Mouse (Mus musculus) ovary, postnatal 36 days (tissue): ENCODE measurements around the gene Rasgef1b.
A peak's percentile ranks its signal among the peaks of the same experiment; 100 is the strongest.

ENCODE experiments used
- DNase-seq: peaks from one replicate; pipeline ENCODE4 v3.0.0; 2022; ENCODE audit warnings: low spot score, mixed read lengths

Gene Rasgef1b

DNA sequence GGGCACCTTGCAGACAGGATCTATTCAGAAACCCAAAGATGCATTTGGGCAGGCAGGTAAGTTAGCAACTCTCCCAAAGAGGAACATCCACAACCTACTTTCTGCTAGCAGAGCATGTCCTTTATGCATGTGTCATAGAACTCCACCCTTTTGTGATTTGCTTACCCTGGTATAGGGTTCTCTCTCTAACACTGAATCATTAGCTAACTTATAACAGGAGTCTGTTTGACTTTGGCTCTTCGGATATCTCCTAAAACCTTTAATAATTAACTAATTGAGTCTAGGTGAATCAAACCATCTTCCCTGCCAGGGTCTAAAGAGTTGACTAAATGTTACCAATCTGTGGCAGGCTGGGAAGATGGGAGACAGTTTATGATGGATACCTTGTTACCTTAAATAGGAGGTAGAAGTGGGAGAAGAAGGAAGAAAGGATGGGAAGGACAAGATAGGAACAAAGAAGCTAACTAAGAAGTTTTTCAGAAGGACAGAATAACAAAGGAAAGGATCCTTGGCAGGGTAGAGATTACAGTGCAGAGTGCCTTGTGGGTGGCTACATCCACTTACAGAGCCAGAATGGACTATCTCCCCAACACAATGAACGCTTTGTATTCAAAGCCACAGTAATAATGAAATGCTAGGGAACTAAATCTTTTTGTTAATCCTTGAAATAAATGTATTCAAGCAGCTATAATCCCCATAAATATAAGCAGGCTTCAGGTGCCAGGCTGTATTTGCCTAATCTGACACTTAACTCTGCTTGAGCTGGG, 186.7 kb downstream of the Rasgef1b start:
- no peak for DNase-seq

DNA sequence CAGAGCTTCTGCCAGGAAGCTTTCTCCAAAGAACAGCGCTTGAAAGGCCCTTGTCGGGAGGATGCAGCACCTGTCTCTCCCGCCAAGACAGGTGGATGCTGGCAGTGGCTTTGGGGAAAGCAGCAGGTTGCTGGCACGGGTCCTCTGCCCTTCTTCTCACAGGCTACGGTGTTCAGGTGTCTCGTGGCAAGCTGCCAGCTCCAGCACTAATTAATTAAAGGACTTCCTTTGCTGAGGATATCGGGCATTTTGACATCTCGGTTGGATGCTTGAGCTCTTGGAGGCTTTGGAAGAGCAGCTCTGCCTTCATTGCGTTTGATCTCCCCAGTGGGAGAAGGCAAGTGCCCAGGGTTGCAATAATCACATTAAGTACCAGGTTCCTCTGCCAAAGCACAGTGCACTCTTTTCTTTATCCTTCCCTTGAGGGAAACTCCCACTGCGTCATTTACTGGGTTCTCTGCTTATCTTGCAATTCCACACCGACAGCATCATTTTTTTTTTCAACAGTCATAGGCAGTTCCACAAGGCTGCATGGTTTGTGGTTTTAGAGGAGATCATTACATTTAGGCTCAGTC, 187.5 kb downstream of the Rasgef1b start:
- no peak for DNase-seq

DNA sequence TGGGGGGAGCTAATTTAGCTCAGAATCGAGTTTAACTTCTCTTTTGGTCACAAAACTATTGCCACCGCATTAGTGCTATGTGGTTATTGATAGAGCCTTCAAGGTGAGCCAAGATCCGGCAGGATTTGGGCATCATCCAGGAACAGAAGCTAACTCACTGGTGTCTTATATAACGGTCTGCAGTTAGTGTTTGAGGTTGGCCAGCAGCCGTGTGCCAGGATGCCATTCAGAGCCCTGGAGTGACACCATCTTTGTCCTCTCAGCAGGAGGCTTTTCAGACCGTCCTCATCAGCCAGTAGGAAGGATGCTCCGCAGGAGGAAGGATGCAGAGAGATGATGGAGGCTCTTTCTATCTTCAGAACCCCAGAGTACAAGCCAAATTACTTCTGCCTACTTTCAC, 195.4 kb downstream of the Rasgef1b start:
- no peak for DNase-seq

GRCm38 (mm10) chr5:99526797-99527201, 202.1 kb downstream of the Rasgef1b start:
- no peak for DNase-seq

DNA sequence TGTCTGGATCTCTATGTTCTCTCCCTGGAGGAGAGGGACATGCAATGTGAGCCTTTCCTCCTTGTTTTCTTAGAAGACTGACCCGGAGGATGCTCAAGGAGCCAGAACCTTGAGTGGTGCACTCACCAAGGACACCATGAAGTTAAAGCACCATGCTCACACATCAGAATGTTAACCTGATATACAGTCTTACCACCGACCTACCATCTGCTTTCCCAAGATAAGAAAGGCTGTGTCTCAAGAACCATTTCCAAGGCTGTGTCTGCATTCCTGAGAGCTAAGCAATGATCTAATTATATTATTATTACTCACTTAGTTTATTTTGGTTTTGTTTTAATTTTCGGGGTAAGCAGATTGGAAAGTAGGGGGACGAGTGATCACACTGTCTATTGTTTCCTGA, 203.2 kb downstream of the Rasgef1b start:
- no peak for DNase-seq

DNA sequence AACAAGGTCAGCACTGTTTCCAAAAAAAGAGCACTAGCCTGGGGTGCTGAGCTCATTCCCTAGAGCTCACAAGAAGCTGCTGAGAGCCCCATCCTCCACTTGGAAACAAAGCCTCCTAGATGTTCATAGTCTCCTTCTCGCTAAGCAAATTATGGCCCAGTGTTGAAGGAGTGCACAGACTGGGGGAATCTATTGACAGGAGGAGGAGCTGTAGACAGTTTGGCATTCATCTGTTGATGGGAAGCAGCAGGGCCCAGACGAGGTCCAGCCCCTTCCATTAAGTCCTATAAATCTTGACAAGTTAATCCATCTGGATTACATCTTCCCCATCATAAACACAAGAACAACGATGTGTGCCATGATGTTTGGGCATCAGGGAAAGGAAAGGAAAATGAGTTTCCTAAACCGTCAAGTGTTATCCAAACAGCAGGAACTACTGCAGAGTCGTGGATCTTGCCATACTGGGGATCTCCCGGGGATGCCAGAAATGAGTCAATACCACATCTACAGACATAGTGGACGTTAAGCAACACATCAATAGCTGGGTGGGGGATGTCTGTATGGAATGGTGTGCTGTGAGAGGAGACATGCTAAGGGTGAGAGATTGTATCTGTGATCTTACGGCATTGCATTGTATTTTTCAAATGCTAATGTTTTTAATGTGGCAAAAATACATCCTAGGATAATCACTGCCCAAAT, 206.1 kb downstream of the Rasgef1b start:
- DNase-seq, result no peak

DNA sequence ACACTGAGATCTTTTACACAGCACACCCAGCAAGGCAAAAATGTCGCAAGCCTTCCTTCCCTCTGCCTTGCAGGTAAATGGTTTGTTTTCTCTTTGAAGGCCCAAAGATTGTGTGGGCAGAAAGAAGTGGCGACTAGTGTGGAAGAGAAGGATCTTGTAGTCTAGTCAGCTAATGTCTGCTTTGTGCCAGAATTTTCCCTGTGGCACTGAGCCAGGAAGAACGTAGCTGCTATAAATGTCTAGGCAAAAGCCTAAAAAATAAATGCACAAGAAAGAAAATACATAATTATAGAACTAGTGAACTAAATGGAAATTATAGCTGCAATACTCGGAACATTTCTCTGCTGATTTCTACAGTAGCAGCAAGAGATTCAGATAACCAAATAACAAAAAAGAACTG, 207.5 kb downstream of the Rasgef1b start:
- no peak for DNase-seq

GRCm38 (mm10) chr5:99519556-99519955, 209.3 kb downstream of the Rasgef1b start:
- DNase-seq, result no peak

- no peak for DNase-seq
Measured at GRCm38 (mm10) chr5:99519023-99519422, 209.8 kb downstream of the Rasgef1b start.

GRCm38 (mm10) chr5:99516207-99516606, 212.7 kb downstream of the Rasgef1b start:
- no peak for DNase-seq

GRCm38 (mm10) chr5:99515764-99516163, 213.1 kb downstream of the Rasgef1b start:
- no peak for DNase-seq

DNA sequence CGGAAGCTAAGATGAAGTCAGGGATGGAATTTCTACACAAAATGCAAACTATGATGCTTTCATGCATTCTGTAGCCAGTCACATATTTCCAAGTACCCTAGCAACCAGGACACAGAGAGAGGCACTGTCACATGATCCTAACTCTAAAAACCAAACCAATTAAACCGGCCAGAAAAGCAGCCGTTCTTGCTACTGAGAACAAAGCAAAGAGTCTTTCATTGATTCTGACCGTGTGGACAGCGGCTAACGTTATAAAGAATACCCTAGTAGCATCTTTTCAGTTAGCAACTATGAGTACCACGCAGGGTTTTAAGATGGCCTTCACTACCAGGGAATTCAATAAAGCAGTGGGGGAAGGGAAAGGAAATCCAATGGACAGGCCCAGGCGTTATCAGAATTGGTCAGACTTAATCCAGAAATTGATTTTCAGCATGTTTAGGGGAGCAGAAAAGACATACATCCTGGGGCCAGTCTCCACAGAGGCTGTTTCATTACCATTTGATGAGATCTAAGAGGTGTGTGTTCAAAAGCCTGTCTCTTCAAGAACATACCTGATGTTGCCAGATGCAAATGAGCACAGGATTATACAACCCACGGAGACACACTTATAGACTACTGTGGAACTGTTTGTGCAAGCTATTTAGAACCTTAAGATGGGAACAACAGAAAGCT, 215.5 kb downstream of the Rasgef1b start:
- DNase-seq, result no peak

DNA sequence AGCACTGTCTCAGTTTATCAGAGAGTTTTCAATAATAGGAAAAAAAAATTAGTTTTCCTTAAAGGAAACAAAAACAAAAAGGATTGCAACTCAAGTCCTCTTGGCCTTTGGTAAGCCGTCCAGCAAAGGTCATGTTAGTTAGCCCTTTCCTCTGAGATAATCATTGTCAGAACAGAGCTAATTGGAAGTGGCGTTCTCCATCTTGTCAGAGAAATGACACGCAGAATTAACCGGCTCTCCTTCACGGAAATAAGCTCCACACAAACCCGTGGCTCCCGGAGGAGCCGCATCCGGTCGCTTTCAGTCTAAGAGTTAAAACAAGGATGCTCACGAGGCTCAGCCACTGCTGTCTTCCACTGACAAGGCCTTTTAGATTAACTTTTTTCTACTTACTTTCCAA, 217.8 kb downstream of the Rasgef1b start:
- no peak for DNase-seq

DNA sequence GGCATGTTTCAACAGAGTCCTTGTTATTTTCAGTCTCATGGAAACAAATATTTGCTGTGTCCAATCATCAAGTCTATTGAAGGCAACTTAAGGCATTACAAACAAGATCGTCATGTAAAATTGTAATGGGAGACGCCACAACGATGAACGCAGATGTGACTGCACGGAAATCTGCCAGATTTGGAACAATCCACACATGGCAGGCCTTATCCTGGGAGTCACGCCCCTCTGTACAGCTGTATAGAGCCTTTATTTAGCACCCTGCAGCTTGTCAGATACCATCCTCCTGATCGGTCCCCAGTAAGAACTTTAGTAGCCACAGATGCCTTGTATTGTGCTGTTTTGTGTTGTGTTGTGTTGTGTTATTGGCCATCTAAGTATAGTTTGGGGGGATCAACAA, 222.8 kb downstream of the Rasgef1b start:
- no peak for DNase-seq

DNA sequence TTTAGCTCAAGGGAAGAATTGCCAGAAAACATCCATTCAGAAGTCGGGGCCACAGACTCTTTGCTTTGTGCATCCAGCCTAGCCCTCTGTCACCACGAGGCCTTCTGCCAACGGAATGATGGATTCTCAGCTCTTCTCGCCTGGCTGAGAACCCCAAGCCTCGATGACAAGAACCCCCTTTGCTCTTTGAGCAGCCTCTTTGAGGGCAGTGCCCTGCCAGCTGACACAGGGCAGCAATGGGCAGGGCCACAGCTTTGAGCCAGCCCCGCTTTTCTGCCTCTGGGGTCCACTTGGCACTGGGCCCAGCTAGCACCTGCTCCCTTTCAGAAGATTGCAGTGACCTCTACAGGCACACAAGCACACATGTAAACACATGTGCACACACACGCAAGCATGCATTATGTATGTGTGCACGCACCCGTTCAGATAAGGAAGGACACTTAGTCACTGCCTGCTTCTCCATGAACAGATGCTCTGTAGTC, 224.5 kb downstream of the Rasgef1b start:
- DNase-seq, result peak; percentile 14

DNA sequence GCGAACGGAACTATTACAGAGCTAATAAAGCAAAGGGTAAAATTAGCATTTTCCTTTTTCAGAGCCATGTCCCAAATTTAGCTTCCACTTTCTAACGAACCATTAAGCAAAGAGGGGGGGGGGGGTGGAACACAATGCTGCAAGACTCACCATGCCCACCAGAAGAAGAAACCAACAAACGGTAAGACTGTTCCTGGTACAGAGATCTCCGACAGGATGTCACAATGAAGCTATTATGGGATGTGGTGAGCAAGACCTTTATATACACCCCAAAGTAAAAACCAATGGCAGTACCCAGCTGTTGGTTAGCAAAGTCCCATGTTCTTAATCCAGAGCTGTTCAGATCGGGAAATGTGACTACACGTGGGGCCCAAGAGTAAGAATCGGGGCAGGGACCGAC, 226.2 kb downstream of the Rasgef1b start:
- DNase-seq, result no peak

DNA sequence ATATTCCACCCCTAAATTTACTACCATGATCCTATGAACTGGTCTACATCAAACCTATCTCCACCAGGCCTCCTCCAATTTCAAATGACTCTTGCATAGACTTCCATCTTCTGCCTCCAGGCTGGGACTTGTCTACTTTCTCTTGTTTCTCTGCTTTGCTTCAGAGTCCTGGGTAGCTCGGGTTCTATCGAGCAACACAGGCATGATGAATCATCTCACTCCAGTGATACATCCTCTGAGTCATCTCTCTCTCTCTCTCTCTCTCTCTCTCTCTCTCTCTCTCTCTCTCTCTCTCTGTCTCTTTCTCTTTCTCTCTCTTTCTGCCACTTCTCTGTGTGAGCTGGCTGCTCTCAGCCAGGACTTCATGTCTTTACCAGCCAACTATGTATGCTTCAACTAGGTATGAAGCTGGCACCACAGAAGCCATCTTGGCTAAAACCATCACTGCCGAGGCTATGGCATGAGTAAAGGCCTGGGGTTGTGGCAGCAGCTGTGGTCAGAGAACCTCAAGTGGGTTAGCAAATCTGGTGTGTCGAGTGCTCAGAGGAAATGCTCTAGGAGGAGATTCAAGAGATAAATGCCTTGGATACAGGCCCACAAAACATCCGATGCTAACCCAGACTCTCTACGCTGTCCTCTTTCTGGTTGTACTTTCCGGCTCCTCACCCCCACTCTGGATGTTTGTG, 229.3 kb downstream of the Rasgef1b start:
- DNase-seq, result no peak

- no peak for DNase-seq
Measured at GRCm38 (mm10) chr5:99497856-99498255, 231.0 kb downstream of the Rasgef1b start.

DNA sequence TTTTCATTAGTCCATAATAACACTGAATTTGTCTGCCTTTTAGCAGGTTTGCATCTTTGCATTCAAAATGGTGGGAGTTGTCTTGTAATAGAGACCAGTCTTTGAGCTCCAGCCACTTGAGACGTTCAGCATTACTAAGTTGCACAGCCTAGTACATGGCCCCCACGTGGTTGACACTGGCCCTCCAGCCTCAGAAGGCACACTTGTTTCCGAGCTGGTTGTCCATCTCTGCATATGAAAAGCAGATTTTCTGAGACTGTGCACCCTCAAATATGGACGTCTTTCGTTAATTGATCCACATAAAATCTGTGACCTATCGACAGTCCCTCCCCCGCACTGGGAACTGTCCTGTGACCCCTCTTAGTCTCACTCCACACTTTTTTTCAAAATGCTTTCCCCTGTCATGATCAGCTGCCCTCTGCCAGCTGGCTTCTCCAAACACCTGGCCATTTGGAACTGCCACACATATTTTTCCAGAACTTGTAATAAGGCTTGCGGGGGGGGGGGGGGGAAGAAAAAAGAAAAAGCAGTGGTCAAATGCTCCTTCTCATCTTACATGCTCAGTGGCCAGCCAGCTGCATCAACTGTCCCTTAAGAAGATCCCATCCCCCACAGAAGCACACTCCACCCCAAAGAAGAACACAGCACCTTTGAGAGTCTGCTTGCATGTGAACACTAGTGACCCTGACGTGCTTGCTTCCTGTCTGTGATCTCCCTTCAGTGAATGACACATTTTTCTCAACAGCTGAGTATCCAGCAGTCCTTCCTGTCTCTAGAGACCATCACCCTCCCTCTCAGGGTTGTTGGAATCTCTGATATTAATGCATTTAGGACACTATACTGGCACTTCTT, 231.7 kb downstream of the Rasgef1b start:
- DNase-seq, result no peak

DNA sequence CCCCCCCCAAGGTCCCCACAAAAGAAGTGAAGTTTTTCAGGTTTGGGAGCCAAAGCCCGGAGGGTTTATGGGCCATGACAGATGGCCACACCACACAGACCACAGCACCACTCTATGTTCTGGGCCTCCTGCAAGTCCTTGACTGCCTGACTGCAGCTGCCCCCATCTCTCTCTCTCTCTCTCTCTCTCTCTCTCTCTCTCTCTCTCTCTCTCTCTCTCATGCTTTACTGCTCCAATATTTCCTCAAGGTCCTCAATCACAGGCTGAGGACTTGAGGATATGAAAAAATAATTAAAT, 232.8 kb downstream of the Rasgef1b start:
- no peak for DNase-seq
